Mouse (Mus musculus): ENCODE results near the gene Hmcn1. TPM values are rescaled to one million over a fixed set of nuclear protein-coding genes. Genes with fewer than 3 reads are reported as not detected.

Gene Hmcn1
- polyA plus RNA-seq, 1 experiment = 0.12 TPM

DNA sequence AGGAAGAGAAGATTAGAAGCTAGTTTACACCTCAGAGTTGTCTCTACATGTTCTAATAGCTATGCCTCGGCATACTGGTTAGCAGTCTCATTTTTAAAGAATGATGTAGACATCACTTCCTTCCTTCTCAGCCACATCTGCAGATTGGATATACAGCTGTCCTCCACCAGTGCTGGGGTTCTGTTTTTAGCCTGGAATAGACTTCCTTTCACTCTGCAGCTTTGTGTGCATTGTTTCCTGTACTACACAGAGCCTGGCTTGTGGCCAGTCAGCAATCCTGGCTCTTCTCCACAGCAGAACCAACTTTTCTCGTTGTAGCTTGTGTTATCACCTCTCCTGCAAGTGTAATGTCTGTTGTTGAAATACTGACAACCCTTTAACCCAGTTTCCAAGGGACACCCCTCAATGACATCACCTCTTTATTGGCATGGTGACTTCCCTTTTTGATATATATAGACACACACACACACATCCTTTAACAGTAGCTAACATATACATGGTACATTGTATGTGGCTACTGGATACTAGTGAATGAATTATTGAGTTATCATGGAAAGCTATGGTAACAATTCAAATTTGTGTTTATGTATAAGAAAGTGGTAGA is 233.7 kb downstream of the Hmcn1 start:
- TF ChIP-seq CEBPB (IDR thresholded peaks at IDR 0.05; ENCODE audit: insufficient read depth, poor library complexity, severe bottlenecking) = no peak
- TF ChIP-seq USF1 (IDR thresholded peaks at IDR 0.05; ENCODE audit: low read depth) = no peak
- no peak for TF ChIP-seq MYOG (IDR thresholded peaks at IDR 0.05; ENCODE audit: control insufficient read depth in 1 of 3, insufficient read depth in 1 of 3, insufficient read length in 2 of 3, low read depth in 2 of 3)
- TF ChIP-seq E2F4 (IDR thresholded peaks at IDR 0.05; ENCODE audit: insufficient read depth) = no peak
- no peak for TF ChIP-seq MYOD1 (IDR thresholded peaks at IDR 0.05; ENCODE audit: control insufficient read depth in 1 of 3, insufficient read length in 2 of 3, low read depth in 2 of 3)
- no peak for TF ChIP-seq SRF (IDR thresholded peaks at IDR 0.05; ENCODE audit: control insufficient read depth, insufficient read length, low read depth)
- TF ChIP-seq TCF3 (IDR thresholded peaks at IDR 0.05; ENCODE audit: insufficient read length, low read depth) = no peak
- no peak for TF ChIP-seq POLR2AphosphoS2 (IDR thresholded peaks at IDR 0.05; ENCODE audit: insufficient read length, low read depth)
- TF ChIP-seq POLR2A (IDR thresholded peaks at IDR 0.05; ENCODE audit: insufficient read length, low read depth) = no peak
- no peak for TF ChIP-seq TCF12 (IDR thresholded peaks at IDR 0.05; ENCODE audit: insufficient read depth, poor library complexity, severe bottlenecking)
- no peak for TF ChIP-seq REST (IDR thresholded peaks at IDR 0.05; ENCODE audit: insufficient read depth, insufficient read length)
- TF ChIP-seq MAX (IDR thresholded peaks at IDR 0.05; ENCODE audit: low read depth) = no peak
- no peak overlapping the region for H3K4me2 ChIP-seq (ENCODE audit: low read depth)
- H3K36me3 ChIP-seq (ENCODE audit: control insufficient read depth, insufficient read depth) = no peaks in the 10 kb centered on the region
- no peak overlapping the region for H3K4me3 ChIP-seq
- no peaks in the 10 kb centered on the region for H3K27me3 ChIP-seq (ENCODE audit: control insufficient read depth, insufficient read depth, insufficient read length)
- H3ac ChIP-seq (ENCODE audit: control insufficient read depth, insufficient read length) = no peak overlapping the region
- no peaks in the 10 kb centered on the region for H3K79me2 ChIP-seq (ENCODE audit: control insufficient read depth, insufficient read depth)

GRCm38 (mm10) chr1:150753920-150754319 is 239.3 kb downstream of the Hmcn1 start:
- Histone ChIP-seq H3K4me2 (ENCODE audit: low read depth) (no peak overlapping the region), H3K79me2 (ENCODE audit: control insufficient read depth, insufficient read depth) (no peaks in the 10 kb centered on the region), H3K4me3 (no peak overlapping the region), H3K36me3 (ENCODE audit: control insufficient read depth, insufficient read depth) (no peaks in the 10 kb centered on the region), H3ac (ENCODE audit: control insufficient read depth, insufficient read length) (no peak overlapping the region), H3K27me3 (ENCODE audit: control insufficient read depth, insufficient read depth, insufficient read length) (no peaks in the 10 kb centered on the region)
- TF ChIP-seq SRF (IDR thresholded peaks at IDR 0.05; ENCODE audit: control insufficient read depth, insufficient read length, low read depth) (no peak), TCF12 (IDR thresholded peaks at IDR 0.05; ENCODE audit: insufficient read depth, poor library complexity, severe bottlenecking) (no peak), POLR2AphosphoS2 (IDR thresholded peaks at IDR 0.05; ENCODE audit: insufficient read length, low read depth) (no peak), MYOD1 (IDR thresholded peaks at IDR 0.05; ENCODE audit: control insufficient read depth in 1 of 3, insufficient read length in 2 of 3, low read depth in 2 of 3) (no peak), E2F4 (IDR thresholded peaks at IDR 0.05; ENCODE audit: insufficient read depth) (no peak), USF1 (IDR thresholded peaks at IDR 0.05; ENCODE audit: low read depth) (no peak)

GRCm38 (mm10) chr1:150748783-150749182 is 244.5 kb downstream of the Hmcn1 start:
- Histone ChIP-seq H3K79me2 (ENCODE audit: control insufficient read depth, insufficient read depth) (no peaks in the 10 kb centered on the region), H3ac (ENCODE audit: control insufficient read depth, insufficient read length) (no peak overlapping the region), H3K4me3 (no peak overlapping the region), H3K27me3 (ENCODE audit: control insufficient read depth, insufficient read depth, insufficient read length) (no peaks in the 10 kb centered on the region), H3K36me3 (ENCODE audit: control insufficient read depth, insufficient read depth) (no peaks in the 10 kb centered on the region), H3K4me2 (ENCODE audit: low read depth) (no peak overlapping the region)
- TF ChIP-seq MYOG (IDR thresholded peaks at IDR 0.05; ENCODE audit: control insufficient read depth in 1 of 3, insufficient read depth in 1 of 3, insufficient read length in 2 of 3, low read depth in 2 of 3) = no peak
- no peak for TF ChIP-seq SRF (IDR thresholded peaks at IDR 0.05; ENCODE audit: control insufficient read depth, insufficient read length, low read depth)
- TF ChIP-seq E2F4 (IDR thresholded peaks at IDR 0.05; ENCODE audit: insufficient read depth) = no peak
- TF ChIP-seq TCF12 (IDR thresholded peaks at IDR 0.05; ENCODE audit: insufficient read depth, poor library complexity, severe bottlenecking) = no peak
- TF ChIP-seq USF1 (IDR thresholded peaks at IDR 0.05; ENCODE audit: low read depth) = no peak
- no peak for TF ChIP-seq CEBPB (IDR thresholded peaks at IDR 0.05; ENCODE audit: insufficient read depth, poor library complexity, severe bottlenecking)
- no peak for TF ChIP-seq POLR2A (IDR thresholded peaks at IDR 0.05; ENCODE audit: insufficient read length, low read depth)
- no peak for TF ChIP-seq MAX (IDR thresholded peaks at IDR 0.05; ENCODE audit: low read depth)
- TF ChIP-seq POLR2AphosphoS2 (IDR thresholded peaks at IDR 0.05; ENCODE audit: insufficient read length, low read depth) = no peak
- TF ChIP-seq MYOD1 (IDR thresholded peaks at IDR 0.05; ENCODE audit: control insufficient read depth in 1 of 3, insufficient read length in 2 of 3, low read depth in 2 of 3) = no peak
- no peak for TF ChIP-seq REST (IDR thresholded peaks at IDR 0.05; ENCODE audit: insufficient read depth, insufficient read length)
- TF ChIP-seq TCF3 (IDR thresholded peaks at IDR 0.05; ENCODE audit: insufficient read length, low read depth) = no peak

GRCm38 (mm10) chr1:150747771-150748170 is 245.5 kb downstream of the Hmcn1 start:
- no peak overlapping the region for H3K4me2 ChIP-seq (ENCODE audit: low read depth)
- H3K4me3 ChIP-seq = no peak overlapping the region
- no peaks in the 10 kb centered on the region for H3K36me3 ChIP-seq (ENCODE audit: control insufficient read depth, insufficient read depth)
- H3K79me2 ChIP-seq (ENCODE audit: control insufficient read depth, insufficient read depth) = no peaks in the 10 kb centered on the region
- no peaks in the 10 kb centered on the region for H3K27me3 ChIP-seq (ENCODE audit: control insufficient read depth, insufficient read depth, insufficient read length)
- TF ChIP-seq TCF12 (IDR thresholded peaks at IDR 0.05; ENCODE audit: insufficient read depth, poor library complexity, severe bottlenecking) (no peak), POLR2AphosphoS2 (IDR thresholded peaks at IDR 0.05; ENCODE audit: insufficient read length, low read depth) (no peak), CEBPB (IDR thresholded peaks at IDR 0.05; ENCODE audit: insufficient read depth, poor library complexity, severe bottlenecking) (no peak), SRF (IDR thresholded peaks at IDR 0.05; ENCODE audit: control insufficient read depth, insufficient read length, low read depth) (no peak), USF1 (IDR thresholded peaks at IDR 0.05; ENCODE audit: low read depth) (no peak), MAX (IDR thresholded peaks at IDR 0.05; ENCODE audit: low read depth) (no peak), TCF3 (IDR thresholded peaks at IDR 0.05; ENCODE audit: insufficient read length, low read depth) (no peak), POLR2A (IDR thresholded peaks at IDR 0.05; ENCODE audit: insufficient read length, low read depth) (no peak), MYOG (IDR thresholded peaks at IDR 0.05; ENCODE audit: control insufficient read depth in 1 of 3, insufficient read depth in 1 of 3, insufficient read length in 2 of 3, low read depth in 2 of 3) (no peak), REST (IDR thresholded peaks at IDR 0.05; ENCODE audit: insufficient read depth, insufficient read length) (no peak), E2F4 (IDR thresholded peaks at IDR 0.05; ENCODE audit: insufficient read depth) (no peak), MYOD1 (IDR thresholded peaks at IDR 0.05; ENCODE audit: control insufficient read depth in 1 of 3, insufficient read length in 2 of 3, low read depth in 2 of 3) (no peak)
- no peak overlapping the region for H3ac ChIP-seq (ENCODE audit: control insufficient read depth, insufficient read length)

Measured in myocyte (in vitro differentiated cells).